Mouse (Mus musculus): Measurements from ENCODE around the gene Gars. TPM values are rescaled to one million over a fixed set of nuclear protein-coding genes. Genes with fewer than 3 reads are reported as not detected.

Gene Gars
- polyA plus RNA-seq (2012; rRNA removed): 96.8 and 99.2 TPM in 2 replicates

GRCm38 (mm10) chr6:55037799-55038670 lies at the start of gene Gars:
Gene Gars (plus strand): TSS chr6:55038007.
- H3K27ac ChIP-seq (ENCODE audit: insufficient read depth, low read length): peak within 1 kb of the TSS; percentile 88
- peak within 1 kb of the TSS; percentile 95 for H3K4me3 ChIP-seq (ENCODE audit: insufficient read depth, low read length)
- TF ChIP-seq CTCF (IDR thresholded peaks at IDR 0.05; ENCODE audit: extremely low read depth, insufficient read depth, low read length) (no peak), POLR2A (IDR thresholded peaks at IDR 0.05; ENCODE audit: extremely low read depth, insufficient read depth, low read length) (peak; percentile 75)
- H3K4me1 ChIP-seq (ENCODE audit: control insufficient read depth, insufficient read depth, low read length): peaks cover 3% of the 10 kb centered on the region

- Histone ChIP-seq H3K27ac (ENCODE audit: insufficient read depth, low read length) (no peak overlapping the region), H3K4me3 (ENCODE audit: insufficient read depth, low read length) (no peak overlapping the region)
- TF ChIP-seq CTCF (IDR thresholded peaks at IDR 0.05; ENCODE audit: extremely low read depth, insufficient read depth, low read length): no peak
- TF ChIP-seq POLR2A (IDR thresholded peaks at IDR 0.05; ENCODE audit: extremely low read depth, insufficient read depth, low read length): no peak
These were observed 49.7 kb upstream of the Gars start for GRCm38 (mm10) chr6:54988141-54988540.

GRCm38 (mm10) chr6:54991189-54991588 lies 46.6 kb upstream of the Gars start:
- TF ChIP-seq CTCF (IDR thresholded peaks at IDR 0.05; ENCODE audit: extremely low read depth, insufficient read depth, low read length) (no peak), POLR2A (IDR thresholded peaks at IDR 0.05; ENCODE audit: extremely low read depth, insufficient read depth, low read length) (no peak)
- Histone ChIP-seq H3K4me3 (ENCODE audit: insufficient read depth, low read length) (no peak overlapping the region), H3K27ac (ENCODE audit: insufficient read depth, low read length) (no peak overlapping the region), H3K4me1 (ENCODE audit: control insufficient read depth, insufficient read depth, low read length) (no peaks in the 10 kb centered on the region; the same call in 1 of the 2 replicates)

More at GRCm38 (mm10) chr6:54988141-54988540, 49.7 kb upstream of the Gars start:
- no peaks in the 10 kb centered on the region; the same call in 1 of the 2 replicates for H3K4me1 ChIP-seq (ENCODE audit: control insufficient read depth, insufficient read depth, low read length)

- Histone ChIP-seq H3K4me3 (ENCODE audit: insufficient read depth, low read length) (peak overlapping the region; percentile 53), H3K27ac (ENCODE audit: insufficient read depth, low read length) (peak overlapping the region; percentile 24), H3K4me1 (ENCODE audit: control insufficient read depth, insufficient read depth, low read length) (no peaks in the 10 kb centered on the region; the same call in 1 of the 2 replicates)
- TF ChIP-seq CTCF (IDR thresholded peaks at IDR 0.05; ENCODE audit: extremely low read depth, insufficient read depth, low read length) (no peak), POLR2A (IDR thresholded peaks at IDR 0.05; ENCODE audit: extremely low read depth, insufficient read depth, low read length) (no peak)
These were observed 45.7 kb upstream of the Gars start for GRCm38 (mm10) chr6:54992141-54992540.

GRCm38 (mm10) chr6:54992734-54993260 lies 45.0 kb upstream of the Gars start, which contains the start of gene Ggct:
Gene Ggct (minus strand): TSS chr6:54992950.
- H3K27ac ChIP-seq (ENCODE audit: insufficient read depth, low read length): peak within 1 kb of the TSS; percentile 24
- peak within 1 kb of the TSS; percentile 53 for H3K4me3 ChIP-seq (ENCODE audit: insufficient read depth, low read length)
- H3K4me1 ChIP-seq (ENCODE audit: control insufficient read depth, insufficient read depth, low read length): no peaks in the 10 kb centered on the region; the same call in 1 of the 2 replicates
- TF ChIP-seq CTCF (IDR thresholded peaks at IDR 0.05; ENCODE audit: extremely low read depth, insufficient read depth, low read length) (peak; percentile 43), POLR2A (IDR thresholded peaks at IDR 0.05; ENCODE audit: extremely low read depth, insufficient read depth, low read length) (peak; percentile 96)

GRCm38 (mm10) chr6:54996361-54996760 lies 41.4 kb upstream of the Gars start:
- no peak overlapping the region for H3K27ac ChIP-seq (ENCODE audit: insufficient read depth, low read length)
- no peak overlapping the region for H3K4me3 ChIP-seq (ENCODE audit: insufficient read depth, low read length)
- TF ChIP-seq POLR2A (IDR thresholded peaks at IDR 0.05; ENCODE audit: extremely low read depth, insufficient read depth, low read length): no peak
- TF ChIP-seq CTCF (IDR thresholded peaks at IDR 0.05; ENCODE audit: extremely low read depth, insufficient read depth, low read length): no peak
- H3K4me1 ChIP-seq (ENCODE audit: control insufficient read depth, insufficient read depth, low read length): no peaks in the 10 kb centered on the region

- Histone ChIP-seq H3K4me3 (ENCODE audit: insufficient read depth, low read length) (no peak overlapping the region), H3K4me1 (ENCODE audit: control insufficient read depth, insufficient read depth, low read length) (no peaks in the 10 kb centered on the region), H3K27ac (ENCODE audit: insufficient read depth, low read length) (no peak overlapping the region)
- TF ChIP-seq POLR2A (IDR thresholded peaks at IDR 0.05; ENCODE audit: extremely low read depth, insufficient read depth, low read length) (no peak), CTCF (IDR thresholded peaks at IDR 0.05; ENCODE audit: extremely low read depth, insufficient read depth, low read length) (no peak)
These were observed 40.1 kb upstream of the Gars start for GRCm38 (mm10) chr6:54997726-54998125.

- TF ChIP-seq CTCF (IDR thresholded peaks at IDR 0.05; ENCODE audit: extremely low read depth, insufficient read depth, low read length) (no peak), POLR2A (IDR thresholded peaks at IDR 0.05; ENCODE audit: extremely low read depth, insufficient read depth, low read length) (no peak)
- H3K4me3 ChIP-seq (ENCODE audit: insufficient read depth, low read length): no peak overlapping the region
These were observed 36.5 kb upstream of the Gars start for GRCm38 (mm10) chr6:55001320-55001719.

GRCm38 (mm10) chr6:55002438-55002837 lies 35.4 kb upstream of the Gars start:
- no peaks in the 10 kb centered on the region for H3K4me1 ChIP-seq (ENCODE audit: control insufficient read depth, insufficient read depth, low read length)

More at GRCm38 (mm10) chr6:55001320-55001719, 36.5 kb upstream of the Gars start:
- Histone ChIP-seq H3K27ac (ENCODE audit: insufficient read depth, low read length) (no peak overlapping the region), H3K4me1 (ENCODE audit: control insufficient read depth, insufficient read depth, low read length) (no peaks in the 10 kb centered on the region)

More at GRCm38 (mm10) chr6:55002438-55002837, 35.4 kb upstream of the Gars start:
- no peak overlapping the region for H3K4me3 ChIP-seq (ENCODE audit: insufficient read depth, low read length)
- H3K27ac ChIP-seq (ENCODE audit: insufficient read depth, low read length): no peak overlapping the region
- TF ChIP-seq POLR2A (IDR thresholded peaks at IDR 0.05; ENCODE audit: extremely low read depth, insufficient read depth, low read length) (no peak), CTCF (IDR thresholded peaks at IDR 0.05; ENCODE audit: extremely low read depth, insufficient read depth, low read length) (no peak)

Measured in cortical plate, adult 2 months (tissue).